Mouse (Mus musculus) macrophage (primary cell): ENCODE data around the gene Gse1. TPM values are rescaled to one million over a fixed set of nuclear protein-coding genes. Genes with fewer than 3 reads are reported as not detected.

Experiments used
- H3K27ac ChIP-seq: fragments of 350-480 bp; formaldehyde crosslinking; 2 replicates; pipeline ENCODE4 v1.9.0; 2021
- H3K36me3 ChIP-seq: fragments of 350-480 bp; formaldehyde crosslinking; 2 replicates; pipeline ENCODE4 v1.9.0; 2021; ENCODE audit errors: inconsistent target
- H3K4me3 ChIP-seq: fragments of 350-480 bp; formaldehyde crosslinking; 2 replicates; pipeline ENCODE4 v1.9.0; 2021; ENCODE audit errors: inconsistent target
- H3K79me2 ChIP-seq: fragments of 350-480 bp; formaldehyde crosslinking; 2 replicates; pipeline ENCODE4 v1.9.0; 2021; ENCODE audit errors: inconsistent target
- whole genome bisulfite sequencing: methylation state at CpG from one replicate; pipeline ENCODE4 v1.1.7; 2026; ENCODE audit warnings: inconsistent platforms; ENCODE audit not compliant: missing documents; 5-methylcytosine and 5-hydroxymethylcytosine counted together
- polyA plus RNA-seq: library from polyadenylated mRNA; stranded (reverse); fragments of 250-400 nt; gene quantifications from 3 replicates; pipeline ENCODE4 v1.2.4, GENCODE M21; 2018; ENCODE audit warnings: inconsistent platforms
- total RNA-seq, 78 experiments: library from RNA; depleted of rRNA; stranded (reverse); fragments of 250-400 nt; gene quantifications; 1 replicate in 9 of 78; 2 replicates in 24 of 78; 3 replicates in 43 of 78; 4 replicates in 2 of 78; pipeline ENCODE4 v1.2.4; 2018; ENCODE audit warnings: inconsistent platforms in 56 of 78

The Gse1 gene
- 10 to 100 TPM; 16.0 to 60.2 (median 36.6) TPM for total RNA-seq (2018; cell fraction: chromatin; rRNA removed)
- 10 to 100 TPM in 23 of 26 experiments, 1 to 10 TPM in 3; 5.9 to 22.4 (median 16.6) TPM for total RNA-seq (2018; cell fraction: cytosol; rRNA removed)
- total RNA-seq (2018; cell fraction: nucleus; rRNA removed) = 10 to 100 TPM; 17.6 to 38.4 (median 28.3) TPM
- polyA plus RNA-seq = 10.2 to 10.8 TPM (median 10.3 TPM) in 3 replicates

DNA sequence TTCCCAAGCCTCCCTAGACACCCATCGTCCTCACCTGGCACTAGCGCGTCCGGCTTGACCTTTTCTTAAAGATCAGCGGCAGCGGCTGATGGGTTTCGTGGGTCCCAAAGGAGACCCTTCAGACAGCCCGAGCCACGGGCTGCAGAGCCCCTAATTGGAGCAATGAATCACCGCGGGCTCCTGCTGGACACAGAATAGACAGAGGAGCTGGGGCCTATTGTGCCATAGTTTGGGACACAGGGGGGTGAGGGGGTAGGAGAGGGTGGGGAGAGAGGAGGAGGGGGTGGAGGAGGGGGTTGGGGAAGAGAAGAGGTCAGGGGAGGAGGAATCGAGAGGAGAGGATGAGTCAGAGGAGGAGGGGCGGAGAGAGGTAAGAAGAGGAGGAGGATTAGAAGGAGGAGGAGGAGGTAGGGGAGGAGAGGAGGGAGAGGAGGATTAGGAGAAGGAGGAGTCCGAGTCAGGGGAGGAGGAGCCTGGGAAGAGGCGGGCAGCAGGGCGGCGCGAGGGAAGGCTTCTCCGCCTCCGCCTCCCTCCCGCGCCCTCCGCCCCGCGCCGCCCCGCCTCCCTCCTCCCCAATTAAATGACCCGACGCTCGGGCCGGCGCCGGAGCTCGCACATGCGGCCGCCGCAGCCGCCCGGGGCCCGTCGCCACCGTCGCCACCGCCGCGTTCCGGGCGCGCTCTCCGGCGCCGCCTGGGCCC is at the start of gene Gse1:
TSS of gene Gse1 (plus strand) at position 566 of the 701 bp plus-strand sequence.
- Histone ChIP-seq H3K4me3 (no peak within 1 kb of the TSS), H3K27ac (no peak within 1 kb of the TSS), H3K79me2 (no peaks in the 10 kb centered on the region), H3K36me3 (no peaks in the 10 kb centered on the region)
- 15% methylated on average over 41 of the region's 52 CpGs for WGBS

DNA sequence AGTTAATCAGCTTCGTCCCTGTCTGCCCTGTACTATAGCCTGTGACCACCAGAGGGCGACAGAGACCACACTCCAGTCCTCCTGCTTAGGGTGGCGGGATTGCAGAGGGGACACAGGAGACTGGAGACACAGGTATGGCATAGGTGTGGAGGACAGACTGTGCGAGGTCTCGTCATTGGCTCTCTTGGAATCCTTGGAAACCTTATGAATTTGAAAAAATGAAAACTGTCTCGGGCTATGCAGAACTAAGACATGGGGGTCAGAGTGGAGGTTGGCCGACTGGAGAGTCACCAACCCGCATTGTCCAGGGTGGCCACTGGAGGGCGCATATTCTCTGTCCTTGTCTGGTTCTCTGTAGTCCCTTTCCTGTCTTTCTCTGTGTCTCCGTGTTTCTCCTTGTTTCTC is 49.2 kb upstream of the Gse1 start:
- Histone ChIP-seq H3K79me2 (no peaks in the 10 kb centered on the region), H3K27ac (no peak overlapping the region), H3K36me3 (no peaks in the 10 kb centered on the region), H3K4me3 (no peak overlapping the region)
- 0% methylated on average over 10 of the region's 10 CpGs for WGBS

DNA sequence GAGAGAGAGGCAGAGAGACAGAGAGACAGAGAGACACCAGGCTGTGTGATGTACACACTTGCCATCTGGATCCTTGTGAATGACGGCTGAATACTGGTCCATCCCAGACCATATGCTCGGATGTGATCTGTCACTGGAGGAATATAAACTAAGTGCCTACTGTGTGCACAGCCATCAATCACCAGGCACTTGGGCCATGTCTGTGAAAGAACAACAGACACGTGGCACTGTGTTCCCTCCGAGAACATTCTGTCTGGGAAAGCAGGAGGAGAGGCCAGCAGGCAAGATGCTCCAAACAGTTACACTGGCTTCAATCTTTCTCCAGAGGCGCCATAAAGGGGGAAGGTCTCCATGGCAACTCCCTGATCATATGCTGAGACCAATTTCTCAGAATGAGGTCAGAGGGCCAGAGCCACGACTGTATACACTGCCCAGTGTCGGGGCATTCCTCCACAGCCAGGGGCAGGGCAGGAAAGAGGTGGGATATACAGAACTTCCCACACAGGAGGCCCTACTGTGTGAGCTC is 47.7 kb upstream of the Gse1 start:
- Histone ChIP-seq H3K4me3 (no peak overlapping the region), H3K27ac (no peak overlapping the region), H3K36me3 (no peaks in the 10 kb centered on the region), H3K79me2 (no peaks in the 10 kb centered on the region)
- 81% methylated on average over 7 of the region's 7 CpGs for WGBS

DNA sequence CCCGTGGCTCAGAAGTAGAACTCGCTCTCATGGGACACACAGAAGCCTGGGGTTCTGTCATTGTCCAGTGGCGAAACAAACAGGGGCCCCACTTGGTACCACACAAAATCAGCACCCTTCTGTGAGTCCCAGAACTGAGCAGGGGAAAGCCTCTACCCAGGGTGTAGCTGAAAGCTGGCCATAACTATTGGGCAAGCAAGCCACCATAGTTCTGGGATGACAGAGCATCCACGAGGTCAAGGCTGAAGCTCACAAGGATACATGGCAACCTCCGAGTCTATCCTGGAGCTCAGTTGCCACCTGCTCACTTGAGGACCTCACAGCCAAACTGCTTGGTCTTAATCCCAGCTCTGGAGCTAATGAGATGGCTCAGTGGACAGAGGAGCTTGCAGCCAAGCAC is 47.0 kb upstream of the Gse1 start:
- Histone ChIP-seq H3K27ac (no peak overlapping the region), H3K4me3 (no peak overlapping the region), H3K79me2 (no peaks in the 10 kb centered on the region), H3K36me3 (no peaks in the 10 kb centered on the region)
- 86% methylated on average over 5 of the region's 5 CpGs for WGBS

DNA sequence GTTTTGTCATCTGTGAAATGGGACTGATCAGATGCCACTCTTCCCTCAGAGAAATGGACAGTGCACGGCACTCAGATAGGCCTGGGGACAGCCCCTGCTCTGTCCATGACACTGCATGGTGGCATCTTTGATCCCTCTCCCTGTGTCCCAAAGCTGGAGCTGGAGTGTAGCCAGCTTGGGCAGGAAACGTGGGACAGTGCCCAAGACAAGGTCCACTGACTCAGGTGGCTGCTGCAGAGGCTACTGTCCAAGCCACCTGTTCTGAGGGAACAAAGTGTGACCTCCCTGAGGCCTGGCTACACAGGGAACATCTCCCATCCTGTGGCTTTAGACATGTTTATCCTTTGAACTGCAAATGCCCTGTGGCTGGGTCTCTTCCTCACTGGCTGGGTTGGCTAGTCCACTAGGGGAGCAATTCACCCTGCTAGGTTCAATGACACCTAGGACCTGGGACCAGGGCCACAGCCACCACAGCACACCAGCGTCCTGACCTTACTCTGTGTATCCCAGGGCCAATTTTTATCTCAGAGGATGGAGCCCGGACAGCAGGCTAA is 46.3 kb upstream of the Gse1 start:
- Histone ChIP-seq H3K79me2 (no peaks in the 10 kb centered on the region), H3K4me3 (no peak overlapping the region), H3K27ac (no peak overlapping the region), H3K36me3 (no peaks in the 10 kb centered on the region)
- WGBS = 81% methylated on average over 4 of the region's 4 CpGs

DNA sequence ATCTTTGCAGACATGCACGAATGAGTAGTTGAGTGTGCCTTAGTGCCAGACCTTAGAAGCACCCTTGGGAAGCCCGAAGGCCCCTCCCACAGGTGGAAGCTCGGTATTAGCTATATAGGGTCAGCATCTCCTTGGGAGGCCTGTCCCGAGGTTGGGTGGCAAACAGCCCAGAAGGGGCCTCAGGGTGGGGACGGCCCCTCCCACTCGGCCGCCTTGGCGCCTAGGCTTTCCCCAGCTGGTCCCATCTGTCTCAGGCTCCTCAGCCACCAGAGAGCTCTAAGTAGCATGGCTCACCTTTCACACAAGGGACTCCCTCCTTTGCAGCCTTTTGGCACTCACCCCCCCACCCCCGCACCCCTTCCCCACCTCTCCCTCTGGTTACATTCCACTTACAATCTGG is 43.9 kb upstream of the Gse1 start:
- 62% methylated on average over 8 of the region's 9 CpGs for WGBS

DNA sequence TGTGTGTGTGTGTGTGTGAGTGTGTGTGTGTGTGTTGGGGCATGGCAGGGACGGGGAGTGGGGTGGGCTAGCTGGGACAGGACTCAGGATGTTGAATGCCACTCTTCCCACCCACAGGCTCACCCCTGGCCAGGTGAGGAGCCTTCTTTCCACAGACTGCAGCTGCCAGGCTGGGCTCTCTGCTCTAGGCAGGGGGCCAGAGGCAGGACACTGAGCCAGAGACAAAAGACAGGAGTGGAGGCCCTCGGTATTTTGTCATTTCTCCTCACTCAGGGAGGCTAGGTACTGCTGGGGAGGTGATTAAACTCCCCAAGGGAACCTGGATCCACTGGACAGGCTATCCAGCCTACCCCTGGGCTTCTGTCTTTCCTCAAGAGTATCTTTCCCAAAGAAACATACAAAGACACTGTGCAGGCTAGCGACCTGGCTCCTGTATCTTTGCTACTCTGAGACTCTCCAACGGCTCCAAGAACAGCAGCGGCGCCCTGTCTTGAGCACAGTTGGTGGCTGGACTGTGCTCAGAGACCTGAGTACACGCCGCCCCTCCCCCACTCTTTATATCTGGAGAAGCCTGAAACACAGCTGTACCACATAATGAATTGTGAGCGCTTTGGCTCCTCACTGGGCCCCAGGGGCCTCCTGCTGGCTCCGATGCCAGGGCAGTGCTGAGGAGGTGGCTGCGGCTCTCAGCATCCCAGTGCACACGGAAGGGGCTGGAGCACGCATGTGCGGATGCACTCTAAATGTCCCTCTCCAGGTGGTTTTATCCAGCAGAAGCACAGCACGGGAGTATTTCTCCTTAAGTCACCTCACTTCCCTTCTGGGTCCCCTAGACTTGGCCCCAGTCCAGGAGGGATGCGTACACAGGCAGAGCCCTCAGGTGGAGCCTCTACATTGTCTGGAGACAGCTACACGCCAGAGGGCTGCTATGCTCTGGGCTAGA is 43.1 kb upstream of the Gse1 start:
- Histone ChIP-seq H3K36me3 (no peaks in the 10 kb centered on the region), H3K79me2 (no peaks in the 10 kb centered on the region), H3K4me3 (no peak overlapping the region), H3K27ac (no peak overlapping the region)
- 71% methylated on average over 17 of the region's 17 CpGs for WGBS

More for the DNA sequence above, 43.9 kb upstream of the Gse1 start:
- H3K27ac ChIP-seq = no peak overlapping the region
- H3K4me3 ChIP-seq = no peak overlapping the region
- H3K79me2 ChIP-seq = no peaks in the 10 kb centered on the region
- no peaks in the 10 kb centered on the region for H3K36me3 ChIP-seq

DNA sequence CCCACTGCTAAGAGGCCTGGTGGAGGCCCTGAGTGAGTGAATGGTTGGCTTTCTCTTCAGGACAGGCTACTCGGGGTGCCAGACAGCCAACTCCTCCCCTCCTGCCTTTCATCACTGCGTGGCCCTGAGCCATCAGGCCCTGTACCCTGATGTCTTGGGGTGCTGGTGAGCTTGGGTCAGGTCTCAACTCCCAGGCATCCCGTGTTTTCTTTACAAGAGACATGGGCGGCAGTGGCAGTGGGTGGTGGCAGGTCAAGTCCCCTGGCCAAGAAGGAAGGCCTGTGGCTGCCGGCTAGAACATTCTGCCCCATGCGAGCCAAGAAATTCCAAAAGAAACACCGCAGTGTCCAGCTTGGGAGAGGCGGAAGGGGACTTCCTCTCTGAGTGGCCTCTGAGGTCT is 41.8 kb upstream of the Gse1 start:
- 88% methylated on average over 8 of the region's 8 CpGs for WGBS
- no peak overlapping the region for H3K4me3 ChIP-seq
- no peak overlapping the region for H3K27ac ChIP-seq
- H3K79me2 ChIP-seq = no peaks in the 10 kb centered on the region
- no peaks in the 10 kb centered on the region for H3K36me3 ChIP-seq

DNA sequence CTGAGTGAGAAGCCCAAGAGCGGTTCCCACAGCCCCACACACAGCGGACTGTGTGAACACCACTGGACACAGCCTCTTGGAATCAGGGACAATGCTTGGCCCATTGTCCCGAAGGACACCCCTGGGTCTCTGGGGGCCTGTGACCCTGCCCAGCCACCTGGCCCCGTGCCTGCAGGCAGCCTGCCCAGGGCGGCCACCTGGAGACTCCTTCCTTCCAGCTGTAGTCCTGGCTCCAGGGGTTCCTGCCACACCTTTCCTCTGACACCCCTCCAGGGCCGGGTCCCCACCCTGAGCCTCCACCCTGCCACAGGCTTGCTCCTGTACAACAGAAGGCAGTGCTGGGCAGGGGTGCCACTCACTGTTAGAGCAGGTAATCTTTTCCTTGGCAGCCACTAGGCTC is 39.7 kb upstream of the Gse1 start:
- no peaks in the 10 kb centered on the region for H3K36me3 ChIP-seq
- no peak overlapping the region for H3K4me3 ChIP-seq
- no peaks in the 10 kb centered on the region for H3K79me2 ChIP-seq
- no peak overlapping the region for H3K27ac ChIP-seq
- 80% methylated on average over 6 of the region's 6 CpGs for WGBS

DNA sequence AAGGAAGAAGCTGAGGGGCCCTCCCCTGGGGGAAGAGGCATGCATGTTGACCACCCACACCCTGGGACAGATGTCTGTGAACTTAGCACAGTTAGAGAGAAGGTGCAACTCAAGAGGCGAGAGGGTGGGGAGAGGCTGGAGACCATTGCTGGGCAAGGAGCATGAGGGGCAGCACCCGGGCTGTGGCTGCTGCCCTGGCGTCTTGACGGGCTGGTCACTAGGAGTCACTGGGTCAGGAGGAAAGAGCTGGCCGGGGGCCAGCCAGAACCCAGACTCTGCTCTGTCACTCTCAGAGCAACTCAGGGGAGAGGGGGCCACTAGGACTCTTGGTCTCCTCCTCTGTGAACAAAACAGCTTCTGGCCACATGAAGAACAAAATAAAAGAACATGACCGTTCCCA is 38.8 kb upstream of the Gse1 start:
- WGBS = 93% methylated on average over 6 of the region's 6 CpGs
- Histone ChIP-seq H3K79me2 (no peaks in the 10 kb centered on the region), H3K4me3 (no peak overlapping the region), H3K27ac (no peak overlapping the region), H3K36me3 (no peaks in the 10 kb centered on the region)

DNA sequence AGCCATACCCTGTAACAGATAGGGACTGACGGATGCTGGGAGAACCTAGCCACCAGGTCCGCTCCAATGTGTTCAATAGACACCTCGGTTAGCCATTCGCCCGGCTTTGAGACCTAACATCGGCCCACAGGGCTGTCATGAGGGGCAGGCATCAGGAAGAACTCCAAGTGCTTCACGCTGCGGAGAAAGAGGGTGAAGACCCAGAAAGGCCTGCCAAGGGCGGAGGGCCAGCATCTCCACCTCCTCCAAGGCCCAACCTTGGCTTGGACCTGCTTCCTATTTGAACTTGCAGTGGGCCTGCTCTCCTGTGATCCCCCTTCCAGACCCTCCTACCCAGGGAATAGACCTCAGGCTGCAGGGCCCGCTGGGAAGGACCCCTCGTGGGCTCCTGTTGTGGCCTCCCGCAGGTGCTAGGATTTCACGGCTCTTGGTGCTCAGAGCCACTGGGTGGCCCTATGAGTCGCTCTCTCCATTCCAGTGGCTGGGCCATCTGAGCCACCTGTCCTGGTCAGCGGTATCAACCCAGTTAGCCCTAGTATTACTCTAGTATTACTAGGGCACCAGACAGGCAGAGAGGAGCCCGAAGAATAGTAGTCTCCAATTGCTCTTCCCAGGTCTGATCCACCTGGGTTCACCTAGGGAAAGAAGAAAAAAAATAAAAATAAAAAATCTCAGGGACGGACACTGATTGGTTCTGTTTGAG is 38.0 kb upstream of the Gse1 start:
- no peaks in the 10 kb centered on the region for H3K36me3 ChIP-seq
- H3K27ac ChIP-seq = no peak overlapping the region
- 92% methylated on average over 16 of the region's 17 CpGs for WGBS
- no peaks in the 10 kb centered on the region for H3K79me2 ChIP-seq
- H3K4me3 ChIP-seq = no peak overlapping the region

DNA sequence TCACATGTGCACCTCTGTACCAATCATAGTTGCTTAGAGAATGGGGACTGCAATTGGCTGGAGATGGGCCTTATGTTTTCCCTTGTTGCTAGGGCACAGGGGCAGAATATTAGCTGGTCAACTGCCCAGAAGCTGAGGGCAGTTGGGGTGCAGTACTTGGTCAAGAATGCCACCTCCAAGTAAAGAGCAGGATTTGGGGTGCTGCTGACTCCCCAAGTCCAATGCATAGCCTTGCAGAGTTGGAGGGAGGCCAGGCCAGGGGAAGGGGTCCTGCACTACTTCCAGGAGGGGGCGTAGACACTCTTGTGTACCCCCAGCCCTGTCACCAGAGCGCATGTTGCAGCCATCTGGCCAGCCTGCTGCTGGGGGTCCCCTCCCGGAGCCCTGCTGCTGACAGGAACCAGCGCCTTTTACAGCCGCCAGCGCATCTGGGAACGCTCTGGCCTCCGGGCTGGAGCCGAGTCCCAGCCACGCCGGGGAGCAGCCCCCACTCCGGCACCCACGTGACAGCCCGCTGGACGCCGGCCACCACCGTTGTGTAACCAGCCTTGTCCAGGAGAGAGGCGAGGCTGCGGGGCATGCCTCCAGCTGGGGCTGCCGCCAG is 37.3 kb upstream of the Gse1 start:
- no peaks in the 10 kb centered on the region for H3K79me2 ChIP-seq
- no peak overlapping the region for H3K27ac ChIP-seq
- no peaks in the 10 kb centered on the region for H3K36me3 ChIP-seq
- WGBS = 47% methylated on average over 20 of the region's 20 CpGs
- H3K4me3 ChIP-seq = no peak overlapping the region

DNA sequence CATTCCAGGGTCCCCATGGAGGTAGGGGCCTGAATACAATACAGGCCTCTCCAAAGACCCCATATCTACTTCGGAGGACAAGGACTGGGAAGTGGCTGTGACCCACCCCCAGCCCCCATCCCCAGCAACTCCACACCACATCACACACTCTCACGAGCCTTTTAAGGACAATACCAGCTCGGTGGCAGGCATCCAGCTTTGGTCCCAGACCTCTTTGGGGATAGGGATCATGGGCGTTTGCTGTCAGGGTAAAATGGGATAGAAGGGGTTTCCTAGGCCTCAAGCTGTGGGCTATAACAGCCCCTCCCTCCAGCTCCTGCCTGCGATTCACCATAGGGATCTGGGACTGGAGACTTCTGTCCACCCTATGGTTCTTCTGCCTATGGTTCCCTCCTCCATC is 36.6 kb upstream of the Gse1 start:
- no peaks in the 10 kb centered on the region for H3K79me2 ChIP-seq
- H3K36me3 ChIP-seq = no peaks in the 10 kb centered on the region
- H3K4me3 ChIP-seq = no peak overlapping the region
- no peak overlapping the region for H3K27ac ChIP-seq
- WGBS = 94% methylated on average over 5 of the region's 5 CpGs

DNA sequence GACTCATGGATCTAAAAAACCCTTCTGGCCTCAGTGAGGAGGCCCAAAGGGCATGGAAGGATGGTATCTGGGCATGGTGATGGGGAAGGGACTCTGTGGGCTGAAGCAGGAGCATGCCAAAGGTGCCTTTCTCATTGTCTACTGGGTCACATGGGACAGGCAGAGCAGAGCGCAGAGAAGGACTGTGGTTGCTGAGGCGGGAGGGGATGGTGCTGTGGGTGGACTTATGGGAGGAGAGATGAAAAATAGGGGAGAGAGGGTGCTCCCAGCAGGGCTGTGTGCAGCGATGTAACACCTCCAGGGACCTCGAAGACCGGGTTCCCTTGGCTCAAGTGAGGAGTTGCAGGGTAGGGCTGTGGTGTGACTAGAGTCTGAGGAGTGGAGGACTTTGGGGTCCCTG is 36.1 kb upstream of the Gse1 start:
- Histone ChIP-seq H3K27ac (no peak overlapping the region), H3K79me2 (no peaks in the 10 kb centered on the region), H3K36me3 (no peaks in the 10 kb centered on the region), H3K4me3 (no peak overlapping the region)
- WGBS = 94% methylated on average over 5 of the region's 5 CpGs
